Mouse (Mus musculus): Measurements from ENCODE around the gene Timm44.
"Not testable (repeated sequence)": the region's sequence is repeated elsewhere in the genome, so short reads cannot be mapped to it uniquely, and the experiment has no call there.

Gene Timm44

DNA sequence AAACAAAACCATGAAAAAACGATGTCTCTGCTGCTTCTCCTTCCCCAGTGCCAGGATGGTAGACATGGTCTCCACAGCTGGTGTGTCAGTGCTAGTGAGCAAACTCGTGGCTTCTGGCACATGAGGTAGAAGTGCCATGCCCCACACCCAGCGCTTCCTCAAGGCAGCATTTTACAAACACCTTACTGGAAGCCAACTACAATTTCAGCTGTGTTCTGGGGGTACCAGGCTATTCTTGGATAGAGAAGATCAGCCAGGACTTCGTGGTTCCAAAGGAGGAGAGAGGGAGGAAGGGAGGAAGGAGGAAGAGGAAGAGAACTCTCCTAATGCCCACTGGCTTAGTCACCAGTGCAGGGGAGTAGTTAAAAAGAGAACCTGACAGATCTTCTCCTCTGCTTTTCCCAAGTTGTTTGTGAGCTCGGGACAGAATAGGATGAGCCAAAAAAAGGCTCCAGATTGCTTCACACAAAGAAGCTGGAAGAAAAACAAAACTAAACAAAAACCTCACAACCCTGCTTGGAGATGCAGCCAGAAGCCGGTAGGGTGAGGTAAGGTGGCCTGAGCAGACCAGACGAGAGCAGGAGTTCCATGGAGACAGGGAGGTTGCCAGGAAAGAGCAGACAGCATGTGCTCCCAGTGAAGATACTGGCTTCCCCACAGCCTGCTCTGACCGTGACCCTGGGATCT is 12.5 kb downstream of the Timm44 start:
- no peak for DNase-seq (ENCODE audit: low spot score in 2 of 2)

DNA sequence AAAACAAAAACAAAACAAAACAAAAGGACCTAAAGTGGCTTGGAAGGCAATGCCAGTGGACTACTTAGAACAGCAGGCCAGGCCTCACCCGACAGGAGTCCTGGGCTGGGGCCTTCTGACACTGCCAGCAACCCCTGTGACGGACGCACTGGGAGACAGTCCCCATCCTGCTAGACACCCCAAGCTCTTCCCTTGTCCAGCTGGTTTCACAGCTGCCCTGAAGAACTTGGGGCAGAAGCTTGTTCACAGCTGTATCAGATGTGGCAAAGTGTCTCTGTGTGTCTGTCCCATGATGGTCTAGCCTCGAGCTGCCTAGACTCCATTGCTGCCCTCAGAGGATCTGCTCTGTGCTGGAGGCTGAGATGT is 15.9 kb downstream of the Timm44 start:
- DNase-seq (ENCODE audit: low spot score in 2 of 2), result no peak

- peak; percentile 92 to 93 for DNase-seq (ENCODE audit: low spot score in 2 of 2)
Measured at GRCm38 (mm10) chr8:4259125-4259804, 16.4 kb downstream of the Timm44 start, which contains the start of gene Ctxn1. TSS of gene Ctxn1 (minus strand) at chr8:4259274.

DNA sequence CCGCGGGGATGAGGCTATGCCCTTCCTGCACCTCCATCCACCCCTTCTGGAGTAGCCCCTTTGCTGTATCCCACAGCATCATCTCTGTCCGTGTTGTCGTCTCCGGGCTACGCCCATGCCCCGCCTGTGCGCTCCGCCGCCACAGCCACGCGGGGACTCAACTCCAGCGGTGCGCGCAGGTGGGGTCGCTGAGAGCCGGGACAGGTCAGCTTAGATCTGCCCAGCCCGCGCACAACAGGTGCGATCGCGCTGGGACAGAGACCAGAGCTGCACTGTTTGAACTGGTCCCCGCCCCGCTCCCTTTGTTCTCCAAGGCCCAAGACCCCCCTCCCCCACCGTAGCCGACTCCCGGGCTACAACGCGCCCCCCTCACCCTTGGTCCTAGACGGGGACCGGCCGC is 17.0 kb downstream of the Timm44 start:
- DNase-seq (ENCODE audit: low spot score in 2 of 2), result peak in 1 of 2 experiments; percentile 18

DNA sequence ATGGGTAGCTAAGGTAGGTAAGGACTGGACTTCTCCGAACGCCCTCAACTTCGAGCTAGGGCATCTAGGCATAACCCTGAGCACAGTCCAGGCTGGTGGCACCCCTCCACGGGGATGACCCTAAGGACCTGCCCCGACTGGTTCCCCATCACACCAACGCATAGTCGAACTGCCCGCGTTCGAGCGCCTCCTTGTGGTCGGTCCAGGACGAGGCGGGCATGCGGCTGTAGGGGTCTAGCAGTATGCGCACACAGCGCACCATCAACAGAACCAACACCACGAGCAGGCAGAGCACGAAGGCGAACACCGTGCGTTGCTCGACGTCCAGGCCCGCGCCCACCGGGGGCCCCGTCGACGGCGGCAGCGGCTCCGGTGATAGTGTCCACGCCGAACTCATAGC is 17.5 kb downstream of the Timm44 start:
- DNase-seq (ENCODE audit: low spot score in 2 of 2), result peak; percentile 67 to 74

DNA sequence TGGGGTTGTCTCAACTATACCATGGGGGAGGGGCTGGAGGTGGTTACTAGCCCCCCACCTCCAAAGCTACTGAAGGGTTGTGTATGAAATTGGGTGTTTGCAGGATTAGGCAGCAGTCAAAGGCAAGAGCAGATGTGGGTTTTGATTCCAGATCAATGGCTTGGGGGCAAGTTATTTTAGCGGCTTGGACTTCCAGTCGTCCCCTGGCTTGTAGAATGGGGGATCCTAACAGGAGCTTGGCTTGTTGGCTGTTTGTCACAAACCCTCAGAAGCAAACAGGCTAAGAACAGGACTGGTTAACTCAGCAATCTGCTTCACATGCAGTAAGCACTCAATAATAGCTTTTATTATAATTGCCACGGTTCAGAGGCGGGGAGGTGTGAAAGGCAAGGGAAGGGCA is 18.4 kb downstream of the Timm44 start:
- no peak for DNase-seq (ENCODE audit: low spot score in 2 of 2)

DNA sequence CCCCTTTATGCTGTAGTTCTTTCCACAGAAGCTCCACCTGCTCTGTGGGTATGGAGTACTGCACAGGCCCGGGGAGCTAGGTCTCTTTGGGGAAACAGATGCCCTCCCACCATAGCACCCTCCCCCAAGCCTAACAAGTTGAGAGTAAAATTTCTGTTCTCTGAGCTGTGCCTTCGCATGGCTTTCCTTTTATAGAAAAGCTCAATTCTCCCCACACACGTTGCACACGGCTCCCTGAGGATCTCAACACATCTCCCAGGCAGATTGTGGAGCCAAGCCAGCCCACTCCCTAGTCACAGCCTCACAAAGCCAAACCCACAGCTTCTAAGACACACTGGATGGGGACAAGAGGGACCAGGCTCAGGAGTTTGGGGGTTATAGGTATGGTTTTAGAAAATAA is 18.8 kb downstream of the Timm44 start:
- DNase-seq (ENCODE audit: low spot score in 2 of 2), result no peak

GRCm38 (mm10) chr8:4255471-4255870 is 20.2 kb downstream of the Timm44 start:
- DNase-seq (ENCODE audit: low spot score in 2 of 2), result not testable (repeated sequence)

- DNase-seq (ENCODE audit: low spot score in 2 of 2), result no peak
Measured at GRCm38 (mm10) chr8:4254001-4254400, 21.7 kb downstream of the Timm44 start.

- peak; percentile 93 to 96 for DNase-seq (ENCODE audit: low spot score in 2 of 2)
Measured at GRCm38 (mm10) chr8:4252934-4253841, 22.5 kb downstream of the Timm44 start, which contains the start of gene Snapc2. TSS of gene Snapc2 (plus strand) at chr8:4253080.

DNA sequence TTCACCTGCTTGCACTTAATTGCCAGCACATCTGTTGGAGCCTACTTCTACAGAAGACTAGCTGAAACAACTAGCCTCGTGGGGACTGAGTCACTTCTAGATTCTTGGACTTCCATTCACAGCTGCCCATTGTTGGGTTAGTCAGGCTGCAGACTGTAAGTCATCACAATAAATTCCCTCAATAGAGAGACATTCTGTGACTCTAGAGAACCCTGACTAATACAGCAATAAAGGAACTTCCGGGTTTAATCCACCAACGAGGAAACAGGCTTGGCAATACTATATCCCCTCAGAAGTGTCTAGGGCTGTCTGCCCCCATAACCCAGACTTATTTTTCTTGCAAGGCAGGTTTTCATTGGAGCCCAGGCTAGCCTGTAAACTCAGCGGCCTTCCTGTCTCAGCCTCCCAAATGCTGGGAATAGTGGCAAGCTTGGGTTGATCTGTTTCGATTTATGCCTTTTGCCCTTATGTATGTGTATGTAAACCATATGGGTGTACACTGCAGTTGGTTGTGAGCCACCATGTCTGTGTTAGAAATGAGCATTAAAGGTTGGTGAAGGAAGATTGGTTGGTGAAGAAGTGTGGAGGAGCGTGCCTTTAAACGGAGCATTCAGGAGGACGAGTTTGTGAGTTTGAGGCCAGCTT is 23.5 kb downstream of the Timm44 start:
- DNase-seq (ENCODE audit: low spot score in 2 of 2), result no peak

GRCm38 (mm10) chr8:4250306-4250970 is 25.3 kb downstream of the Timm44 start:
- DNase-seq (ENCODE audit: low spot score in 2 of 2), result peak; percentile 72 to 75

DNA sequence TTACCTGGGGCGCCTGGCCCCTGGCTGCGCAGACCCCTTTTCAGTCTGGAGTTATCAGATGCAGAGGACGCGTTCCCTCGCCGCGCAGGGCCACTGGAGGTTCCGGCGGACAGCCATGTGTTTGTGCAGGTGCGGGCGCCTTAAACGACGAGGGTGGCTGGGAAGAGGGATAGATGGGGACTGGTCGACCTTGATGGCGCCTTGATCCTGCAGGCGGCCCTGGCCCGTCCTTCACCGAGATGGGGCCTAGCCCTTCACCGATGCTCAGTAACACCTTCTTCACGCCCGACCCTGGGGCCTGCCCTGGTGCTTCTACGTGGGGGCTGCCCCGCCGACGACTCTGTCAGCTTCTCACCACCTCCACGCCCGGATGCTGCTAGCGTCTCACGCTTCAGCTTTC is 26.5 kb downstream of the Timm44 start:
- no peak for DNase-seq (ENCODE audit: low spot score in 2 of 2)

DNA sequence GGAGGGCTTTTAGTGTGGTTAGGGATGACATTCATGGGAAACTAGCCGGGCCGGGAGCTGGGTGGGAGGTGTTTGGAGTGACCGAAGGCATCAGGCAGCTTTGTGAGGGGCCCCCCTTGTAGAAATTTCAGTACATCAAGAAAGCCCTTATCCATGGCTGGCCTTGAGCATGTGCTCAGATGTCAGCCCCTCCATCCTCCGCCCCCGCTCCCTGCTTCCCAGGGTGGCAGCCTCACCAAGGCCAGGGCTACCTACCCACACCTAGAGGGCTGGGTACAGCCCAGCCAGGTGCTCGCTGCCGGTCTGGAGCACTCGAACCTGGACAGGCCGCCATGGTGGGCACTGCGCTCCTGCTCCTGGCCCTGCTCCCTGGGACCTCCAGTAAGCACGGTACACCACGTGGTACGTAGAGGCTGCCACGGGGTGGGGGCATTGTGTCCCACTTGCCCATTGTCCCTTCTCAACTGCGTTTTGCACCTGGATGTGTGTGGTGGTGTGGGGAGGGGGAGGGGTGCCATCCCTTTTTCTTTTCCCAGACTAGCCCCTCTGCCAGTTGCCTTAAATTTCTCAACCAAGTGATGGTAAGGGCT is 27.7 kb downstream of the Timm44 start, which contains the start of gene Tgfbr3l:
Gene Tgfbr3l, plus strand, starts transcription at position 264 of the 590 bp plus-strand sequence.
- no peak for DNase-seq (ENCODE audit: low spot score in 2 of 2)

DNA sequence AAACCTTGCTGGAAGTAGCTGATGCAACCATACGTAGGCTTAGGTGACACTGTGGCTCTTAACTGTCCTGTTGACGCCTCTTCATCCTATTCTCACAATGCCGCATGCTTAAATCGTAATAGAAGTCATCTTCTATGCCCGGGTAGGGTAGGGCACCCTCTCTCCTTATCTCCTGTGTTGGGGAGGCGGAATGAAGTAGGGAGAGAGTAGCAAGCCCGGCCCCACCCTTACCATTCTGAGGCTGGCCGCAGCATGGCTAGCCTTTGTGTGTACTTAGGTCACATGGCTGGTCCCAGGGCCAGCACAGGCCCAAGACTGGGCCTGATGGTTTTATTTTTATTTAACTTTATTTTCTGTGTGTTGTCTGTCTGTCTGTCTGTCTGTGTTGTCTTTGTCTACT is 28.5 kb downstream of the Timm44 start:
- DNase-seq (ENCODE audit: low spot score in 2 of 2), result no peak

- no peak for DNase-seq (ENCODE audit: low spot score in 2 of 2)
Measured at GRCm38 (mm10) chr8:4245737-4246136, 30.0 kb downstream of the Timm44 start.

GRCm38 (mm10) chr8:4245061-4245460 is 30.7 kb downstream of the Timm44 start:
- no peak for DNase-seq (ENCODE audit: low spot score in 2 of 2)

- DNase-seq (ENCODE audit: low spot score in 2 of 2), result no peak
Measured at GRCm38 (mm10) chr8:4239193-4239890, 36.4 kb downstream of the Timm44 start.

DNA sequence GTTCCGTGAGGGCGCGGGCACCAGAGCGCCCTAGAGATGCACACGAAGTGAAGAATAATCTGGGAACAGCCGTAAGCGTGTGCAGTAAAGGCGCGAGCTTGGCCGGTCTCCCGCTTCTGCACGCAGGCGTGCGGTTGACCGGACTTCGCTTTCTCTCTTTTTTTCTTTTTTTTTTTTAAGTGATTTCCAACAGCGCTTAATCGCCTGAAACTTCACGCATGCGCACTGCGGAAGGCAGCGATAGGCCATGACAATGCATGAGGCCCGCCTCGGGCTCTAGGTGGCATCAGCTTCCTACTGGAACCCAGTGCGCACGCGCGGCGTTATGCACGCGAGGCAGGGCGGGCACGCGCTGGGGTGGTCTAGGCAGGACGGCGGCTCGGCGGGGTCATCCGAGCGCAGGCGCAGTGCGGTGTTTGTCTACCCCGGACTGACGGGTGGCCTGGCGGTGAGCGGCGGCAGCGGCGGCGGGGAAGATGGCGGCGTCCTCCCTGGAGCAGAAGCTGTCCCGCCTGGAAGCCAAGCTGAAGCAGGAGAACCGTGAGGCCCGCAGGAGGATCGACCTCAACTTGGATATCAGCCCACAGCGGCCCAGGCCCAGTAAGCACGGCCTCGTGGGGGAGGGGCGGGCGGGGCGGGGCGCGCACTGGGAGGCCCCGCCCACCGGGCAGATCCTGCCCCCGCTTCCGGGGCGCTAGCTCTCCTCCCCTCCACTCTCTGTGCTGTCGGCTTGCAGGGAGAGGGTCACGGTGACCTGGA is 37.1 kb downstream of the Timm44 start, which contains the start of the genes Map2k7 and Gm49320:
Gene Map2k7, plus strand, starts transcription at position 307 of the 759 bp plus-strand sequence.
Gene Gm49320, plus strand, starts transcription at position 432 of the 759 bp plus-strand sequence.
- peak; percentile 99 to 100 for DNase-seq (ENCODE audit: low spot score in 2 of 2)
